Mouse (Mus musculus): ENCODE measurements around the gene Cry1.

Cry1 gene

DNA sequence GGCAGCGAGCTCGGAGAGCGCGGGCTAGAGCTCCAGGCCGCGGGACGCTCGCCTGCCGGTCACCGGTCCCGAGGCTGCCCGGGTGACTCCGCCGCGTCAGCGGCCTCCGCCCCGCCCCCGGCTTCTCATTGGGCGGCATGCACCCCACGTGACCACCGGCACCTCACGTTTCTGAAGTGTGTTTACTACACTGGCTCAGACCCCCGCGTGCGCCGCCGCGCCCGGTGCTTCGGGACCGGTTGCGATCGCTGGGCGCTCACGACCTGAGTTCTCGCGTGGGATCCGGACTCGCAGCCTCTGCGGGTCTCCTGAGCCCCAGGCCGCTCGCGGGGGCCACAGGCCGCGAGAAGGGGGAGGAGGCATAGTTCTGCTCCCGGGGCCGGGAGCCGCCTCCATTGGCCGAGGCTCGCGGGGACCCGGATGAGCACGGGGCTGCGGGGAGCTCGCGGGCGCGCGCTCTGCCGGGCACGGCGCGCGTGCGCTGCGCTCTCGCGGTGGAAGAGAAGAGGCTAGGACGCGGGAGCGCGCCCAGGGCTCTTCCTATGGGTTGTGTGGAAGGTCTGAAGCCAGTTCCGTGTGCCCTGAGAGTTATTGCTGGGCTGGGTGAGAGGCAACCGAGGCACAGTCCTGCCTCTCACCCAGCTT lies at the start of gene Cry1:
Gene Cry1 (minus strand): TSS at position 101 of the 645 bp plus-strand sequence.
- DNase-seq (ENCODE audit: low spot score): peak; percentile 93

GRCm38 (mm10) chr10:85221771-85222050 lies 36.8 kb upstream of the Cry1 start:
- no peak for DNase-seq (ENCODE audit: low spot score)

DNA sequence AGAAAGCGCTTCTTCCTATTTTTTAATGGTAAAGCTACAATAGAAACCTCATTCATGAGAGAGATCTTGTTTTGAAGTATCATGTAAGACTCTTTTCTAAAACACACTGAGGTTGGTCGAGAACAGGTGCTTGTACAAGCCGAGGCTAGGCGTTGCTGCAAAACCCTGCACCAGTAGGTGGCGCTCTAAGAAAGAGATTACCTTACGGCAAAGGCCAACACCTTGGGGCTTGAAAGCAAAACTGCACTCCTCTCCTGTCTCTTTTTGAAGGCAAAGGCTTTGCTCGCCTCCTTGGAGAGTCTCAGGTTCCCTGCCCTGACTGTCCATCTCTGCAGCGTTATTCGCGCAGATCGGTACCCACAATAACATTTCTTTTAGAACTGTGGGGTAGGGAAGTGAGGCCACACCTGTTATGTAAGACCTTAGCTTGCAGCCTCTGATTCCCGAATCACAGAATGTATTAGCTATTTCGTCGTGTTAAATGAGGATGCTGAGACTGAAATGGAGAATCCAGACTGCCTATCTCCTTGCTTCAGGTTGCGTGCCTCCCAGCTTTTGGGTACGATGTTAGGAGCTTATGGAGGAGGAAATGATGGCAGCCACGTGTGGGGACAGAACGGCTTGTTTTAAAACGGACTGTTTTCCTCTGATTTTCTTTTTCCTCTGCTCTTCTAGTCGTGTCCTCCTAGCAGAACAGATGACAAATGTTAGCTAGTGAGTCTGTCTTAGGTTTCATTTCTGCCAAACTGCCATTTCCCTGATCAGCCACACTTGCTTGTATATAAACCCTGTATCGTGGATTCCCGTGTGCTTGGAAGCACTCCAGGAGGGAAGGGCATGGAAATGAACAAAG lies 36.3 kb upstream of the Cry1 start:
- DNase-seq (ENCODE audit: low spot score): peak; percentile 93

GRCm38 (mm10) chr10:85214847-85215246 lies 30.0 kb upstream of the Cry1 start:
- no peak for DNase-seq (ENCODE audit: low spot score)

- no peak for DNase-seq (ENCODE audit: low spot score)
These were observed 26.8 kb upstream of the Cry1 start for GRCm38 (mm10) chr10:85211673-85212072.

DNA sequence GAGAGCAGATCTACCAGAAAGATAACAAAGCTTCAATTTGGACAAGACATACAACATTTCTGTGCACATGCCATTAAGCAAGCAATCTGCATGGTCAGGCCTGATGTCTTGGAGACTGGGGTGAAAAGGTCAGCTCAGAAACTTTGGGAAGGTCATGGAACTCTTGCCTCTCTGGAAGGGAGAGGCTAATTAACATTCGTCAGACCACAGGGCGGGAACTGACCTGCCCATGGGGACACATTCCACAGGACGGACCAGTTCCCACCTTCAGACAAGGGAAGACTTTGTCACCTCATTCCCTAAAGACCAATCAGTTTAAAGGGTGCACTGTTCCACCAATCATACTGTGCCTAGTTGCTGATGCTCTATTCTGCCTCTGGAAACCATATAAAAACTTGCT lies 25.3 kb upstream of the Cry1 start:
- no peak for DNase-seq (ENCODE audit: low spot score)

- no peak for DNase-seq (ENCODE audit: low spot score)
These were observed 24.3 kb upstream of the Cry1 start for GRCm38 (mm10) chr10:85209119-85209605.

- DNase-seq (ENCODE audit: low spot score): peak; percentile 21
These were observed 20.5 kb upstream of the Cry1 start for GRCm38 (mm10) chr10:85205316-85205715.

DNA sequence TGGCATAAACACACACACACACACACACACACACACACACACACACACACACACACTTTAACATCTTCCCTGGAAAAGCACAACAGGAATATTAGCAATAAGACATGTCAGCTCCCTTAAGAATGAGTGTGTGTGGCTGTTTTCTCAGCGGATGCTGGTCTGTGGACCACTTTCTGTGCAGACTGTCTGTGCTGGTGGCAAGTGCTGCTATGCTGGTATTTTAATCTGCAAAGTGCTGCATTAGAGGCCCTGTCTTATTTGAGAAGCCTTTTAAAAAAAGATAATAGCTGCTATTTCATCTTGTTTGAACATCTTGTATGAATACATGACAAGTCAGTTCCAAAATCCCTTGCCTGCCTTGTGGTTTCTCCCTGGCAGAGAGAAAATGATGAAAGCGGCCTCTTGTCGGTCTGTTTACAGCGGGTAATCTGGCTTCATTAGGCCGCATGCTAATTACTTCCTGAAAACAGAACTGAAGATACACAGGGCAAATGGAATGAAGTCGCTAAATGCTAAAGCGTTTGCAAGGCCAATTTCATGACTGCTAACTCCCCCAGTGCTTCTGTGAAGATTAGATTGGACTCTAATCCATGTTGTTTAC lies 19.5 kb upstream of the Cry1 start:
- no peak for DNase-seq (ENCODE audit: low spot score)

DNA sequence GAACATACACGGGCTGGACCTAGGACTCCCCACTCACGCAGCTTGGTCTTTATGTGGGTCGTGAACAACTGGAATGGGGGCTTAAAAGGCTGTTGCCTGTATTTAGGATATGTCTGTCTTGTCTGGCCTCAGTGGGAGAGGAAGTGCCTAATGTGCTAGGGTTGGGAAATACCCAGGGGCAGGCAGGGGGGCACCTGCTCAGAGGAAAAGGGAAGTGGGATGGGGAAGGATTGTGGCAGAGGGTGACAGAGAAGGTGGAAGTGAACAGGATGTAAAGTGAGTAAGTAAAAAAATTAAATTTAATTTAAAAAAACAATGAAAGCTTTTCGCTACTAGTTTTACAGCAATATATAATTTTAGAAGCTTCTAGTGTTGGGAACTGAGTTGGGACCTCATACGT lies 9.7 kb upstream of the Cry1 start:
- no peak for DNase-seq (ENCODE audit: low spot score)

GRCm38 (mm10) chr10:85193321-85193720 lies 8.5 kb upstream of the Cry1 start:
- DNase-seq (ENCODE audit: low spot score): no peak

DNA sequence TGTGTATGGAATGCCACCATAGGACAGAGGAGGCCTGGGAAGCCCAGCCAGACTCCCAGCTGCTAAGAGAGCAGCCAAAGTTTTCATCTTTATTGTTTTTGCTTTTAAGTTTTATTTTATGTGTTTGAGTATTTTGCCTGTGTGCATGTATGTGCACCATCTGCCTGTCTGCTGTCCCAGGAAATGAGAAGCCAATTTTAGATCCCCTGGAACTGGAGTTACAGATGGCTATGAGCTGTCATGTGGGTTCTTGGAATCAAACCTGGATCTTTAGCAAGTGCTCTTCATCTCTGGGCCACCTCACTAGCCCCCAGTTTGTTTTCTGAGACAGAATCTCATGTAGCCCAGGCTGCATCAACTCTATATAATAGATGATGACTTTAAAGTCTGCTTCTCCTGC lies 5.8 kb upstream of the Cry1 start:
- DNase-seq (ENCODE audit: low spot score): no peak

DNA sequence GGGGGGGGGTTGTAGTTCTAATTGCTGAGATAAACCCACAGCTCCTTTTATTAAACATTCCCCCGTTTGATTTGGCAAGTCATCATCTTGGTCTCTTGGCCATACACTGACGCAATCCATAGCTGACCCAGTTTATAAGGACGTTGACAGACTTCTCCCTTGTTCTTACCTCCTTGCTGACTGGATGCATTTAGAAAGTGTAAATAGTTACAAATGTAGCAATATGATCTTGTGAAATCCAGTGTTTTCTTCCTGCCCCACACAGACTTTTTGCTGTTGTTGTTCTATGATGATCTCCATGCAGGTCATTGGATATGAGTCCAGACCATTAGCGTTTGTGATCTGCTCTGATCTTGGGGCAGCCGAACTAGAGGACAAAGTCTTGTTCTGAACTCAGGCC lies 5.1 kb upstream of the Cry1 start:
- DNase-seq (ENCODE audit: low spot score): no peak

DNA sequence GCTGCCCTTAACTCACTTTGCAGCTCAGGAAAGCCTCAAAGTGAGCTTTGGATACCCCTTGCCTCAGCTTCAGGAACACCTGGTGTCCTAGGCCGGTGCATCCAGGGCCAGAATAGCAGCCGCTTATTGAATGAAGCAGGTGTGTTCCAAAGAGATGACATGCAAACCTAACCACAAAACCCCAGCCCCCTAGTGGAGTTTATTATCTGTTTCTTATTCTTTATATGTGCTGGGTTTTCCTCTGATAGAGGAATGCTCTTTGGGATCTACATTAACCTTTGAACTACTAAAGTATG lies 1.6 kb upstream of the Cry1 start:
- DNase-seq (ENCODE audit: low spot score): no peak

DNA sequence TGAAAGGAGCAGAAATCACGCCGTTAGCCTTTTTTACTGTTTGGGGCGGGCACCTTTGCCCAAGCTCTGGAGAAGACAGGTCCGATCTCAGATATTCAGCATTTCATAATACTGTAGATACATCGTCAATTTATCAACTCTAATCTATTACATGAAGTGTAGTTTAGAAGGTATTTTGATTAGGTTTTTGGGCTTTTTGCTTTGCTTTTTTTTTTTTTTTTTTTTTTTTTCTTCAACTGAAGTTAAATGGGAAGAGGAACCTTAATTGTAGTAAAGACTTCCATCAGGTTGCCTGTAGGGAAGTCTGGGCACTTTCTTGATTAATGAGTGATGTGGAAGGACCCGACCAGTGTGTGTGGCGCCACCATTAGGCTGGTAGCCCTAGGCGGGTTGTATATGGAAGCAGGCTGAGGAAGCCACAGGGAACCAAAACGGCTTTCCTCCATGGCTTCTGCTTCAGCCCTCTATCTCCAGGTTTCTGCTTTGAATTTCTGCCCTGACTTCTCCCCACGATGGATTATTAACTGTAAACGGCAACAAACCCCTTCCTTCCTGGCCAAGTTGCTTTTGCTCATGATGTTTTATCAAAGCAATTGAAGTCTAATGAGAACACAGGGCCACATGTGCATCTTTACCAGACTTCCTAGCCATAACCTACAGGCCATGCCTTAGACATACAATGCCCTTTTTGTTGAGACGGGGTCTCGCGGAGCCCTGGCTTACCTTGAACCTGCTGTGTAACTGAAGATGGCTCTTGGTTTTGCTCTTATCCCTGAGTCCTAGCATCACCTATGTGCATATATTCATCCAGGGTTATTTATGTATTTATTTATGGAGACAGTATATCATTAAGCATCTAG lies 1.0 kb upstream of the Cry1 start:
- DNase-seq (ENCODE audit: low spot score): peak; percentile 18

DNA sequence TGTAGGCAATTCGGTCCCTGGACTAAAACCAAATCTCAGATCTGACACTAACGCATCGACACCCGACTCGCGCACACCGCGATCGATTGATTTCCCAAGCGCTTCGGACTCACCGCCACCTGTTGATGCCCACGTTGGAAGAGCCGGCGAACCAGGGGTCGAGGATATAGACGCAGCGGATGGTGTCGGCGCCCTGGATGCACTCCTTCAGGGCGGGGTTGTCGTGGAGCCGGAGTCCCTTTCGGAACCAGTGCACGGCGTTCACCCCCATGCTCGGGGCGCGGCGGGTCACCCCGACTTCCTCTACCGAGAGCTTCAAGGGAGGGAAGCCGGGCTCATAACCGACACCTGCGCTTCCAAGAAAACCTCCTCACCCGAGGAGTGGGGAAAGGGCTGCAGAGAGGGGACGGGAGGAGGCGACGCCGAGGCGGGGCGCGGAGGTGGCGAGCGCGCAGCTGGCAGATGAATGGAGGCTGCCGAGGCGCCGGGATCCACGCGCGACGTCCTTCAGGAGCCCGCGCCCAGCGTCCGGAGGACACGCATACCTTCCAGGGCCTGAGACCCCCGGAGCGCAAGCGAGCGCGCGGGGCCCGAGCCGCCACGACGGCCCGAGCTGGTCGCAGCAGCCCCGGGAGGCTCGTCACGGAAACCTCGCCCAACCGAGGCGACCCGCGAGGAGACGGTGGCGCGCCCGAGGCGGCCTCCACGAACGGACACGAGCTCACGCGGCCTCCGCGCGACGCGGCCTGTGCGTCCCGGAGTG lies 482 bp downstream of the Cry1 start:
- DNase-seq (ENCODE audit: low spot score): peak; percentile 59

- DNase-seq (ENCODE audit: low spot score): peak; percentile 80
These were observed 1.2 kb downstream of the Cry1 start for GRCm38 (mm10) chr10:85183619-85184018.

DNA sequence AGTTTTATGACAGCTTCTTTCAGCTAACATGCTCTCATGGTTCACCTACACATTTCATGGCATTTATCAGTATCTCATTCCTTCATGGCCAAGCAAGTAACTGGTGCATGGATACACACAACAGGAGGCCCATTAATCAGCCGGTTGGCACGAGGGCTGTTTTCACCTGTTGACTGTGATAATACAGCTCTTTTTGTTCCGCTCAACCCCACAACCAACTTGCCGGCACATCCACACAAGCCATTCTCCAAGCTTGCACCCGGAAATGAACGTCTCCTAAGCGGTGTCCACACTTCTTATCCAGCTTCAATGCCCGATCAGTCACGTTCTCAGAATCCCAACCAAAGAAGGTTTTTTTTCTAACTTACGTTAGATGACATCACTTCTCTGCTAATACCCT lies 2.1 kb downstream of the Cry1 start:
- DNase-seq (ENCODE audit: low spot score): no peak

DNA sequence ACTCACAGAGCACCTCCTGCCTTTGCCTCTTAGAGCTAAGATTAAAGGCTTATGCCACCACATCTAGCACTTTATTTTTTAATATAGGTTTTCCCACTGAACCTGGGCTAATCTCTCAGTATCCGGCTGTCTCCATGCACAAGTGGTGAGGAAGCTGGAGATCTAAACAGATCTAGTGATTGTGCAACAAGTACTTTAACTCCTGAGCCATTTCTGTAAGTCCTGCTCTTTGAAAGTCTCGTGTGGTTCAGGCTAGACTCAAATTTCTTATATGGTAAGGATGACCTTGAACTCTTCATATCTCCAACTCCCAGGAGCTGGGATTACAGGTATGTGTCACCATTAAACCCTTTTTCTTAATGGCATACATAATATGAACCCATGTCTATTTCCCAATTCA lies 8.2 kb downstream of the Cry1 start:
- no peak for DNase-seq (ENCODE audit: low spot score)

- no peak for DNase-seq (ENCODE audit: low spot score)
These were observed 19.6 kb downstream of the Cry1 start for GRCm38 (mm10) chr10:85165306-85165705.

DNA sequence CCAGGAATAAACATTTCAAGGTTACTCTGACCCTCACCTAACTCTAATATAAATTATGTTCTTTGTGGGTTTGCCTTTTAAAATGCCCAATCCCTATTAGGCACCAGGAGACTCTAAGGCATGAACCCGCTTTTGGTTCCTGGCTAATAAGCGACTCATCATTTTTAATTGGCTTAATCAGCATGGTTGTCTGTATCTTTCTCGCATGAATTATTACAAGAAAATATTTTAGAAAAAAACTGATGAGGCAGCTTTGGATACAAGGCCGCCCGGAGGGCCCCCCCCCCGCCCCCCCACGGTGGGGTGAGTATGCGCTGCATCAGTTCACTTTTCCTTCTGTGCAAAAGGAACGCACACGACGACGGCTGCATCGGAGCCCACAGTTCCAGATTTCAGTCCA lies 20.1 kb downstream of the Cry1 start:
- no peak for DNase-seq (ENCODE audit: low spot score)

All from embryo, embryonic 10 days (tissue).